Mouse (Mus musculus) frontal cortex, postnatal 25 days (tissue): Measurements from ENCODE around the gene Fgd6.

Source experiments
- DNase-seq, 2 experiments: peaks; one replicate each; pipeline ENCODE4 v3.0.0; 2022; ENCODE audit warnings: low spot score in 2 of 2

The Fgd6 gene

GRCm38 (mm10) chr10:94035658-94036374, at the start of gene Fgd6, which contains the start of gene Vezt:
TSS of gene Fgd6 (plus strand) at chr10:94036001.
TSS of gene Vezt (minus strand) at chr10:94035817.
- peak; percentile 93 to 98 for DNase-seq

DNA sequence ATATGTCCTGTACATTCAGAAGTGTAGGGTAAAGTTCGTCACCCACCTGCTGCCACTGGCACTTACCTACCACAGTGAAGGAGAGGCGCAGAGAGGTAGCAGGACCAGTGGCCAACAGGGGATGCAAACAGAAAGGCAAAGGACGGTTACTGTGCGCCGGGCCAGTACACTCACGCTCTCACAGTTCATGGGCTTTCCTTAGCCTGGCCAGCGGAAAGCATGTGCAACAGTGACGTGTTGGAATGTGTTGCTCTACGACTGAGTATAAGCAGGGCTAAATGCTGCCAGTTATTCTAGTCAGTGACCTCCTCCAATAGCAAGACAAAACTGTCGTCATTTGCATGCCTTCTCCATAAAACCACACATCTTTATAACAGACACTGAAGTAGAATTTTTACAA, 41.7 kb upstream of the Fgd6 start:
- no peak for DNase-seq

DNA sequence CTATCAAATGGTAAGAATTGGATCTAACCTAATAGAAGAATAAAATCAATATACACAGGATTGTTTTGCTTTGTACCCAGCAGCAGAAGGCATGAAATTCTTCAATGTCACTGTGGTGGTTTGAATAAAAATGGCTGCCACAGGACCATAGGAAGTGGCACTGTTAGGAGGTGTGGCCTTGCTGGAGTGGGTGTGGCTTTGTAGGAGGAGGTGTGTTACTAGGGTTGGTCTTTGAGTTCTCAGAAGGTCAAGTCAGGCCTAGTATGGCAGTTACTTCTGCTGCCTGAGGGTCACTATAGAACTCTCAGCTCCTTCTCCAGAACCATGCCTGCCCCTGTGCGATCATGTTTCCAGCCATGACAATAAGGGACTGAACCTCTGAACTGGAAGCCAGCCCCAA, 40.7 kb upstream of the Fgd6 start:
- no peak for DNase-seq

GRCm38 (mm10) chr10:93999357-93999756, 36.4 kb upstream of the Fgd6 start:
- no peak for DNase-seq

DNA sequence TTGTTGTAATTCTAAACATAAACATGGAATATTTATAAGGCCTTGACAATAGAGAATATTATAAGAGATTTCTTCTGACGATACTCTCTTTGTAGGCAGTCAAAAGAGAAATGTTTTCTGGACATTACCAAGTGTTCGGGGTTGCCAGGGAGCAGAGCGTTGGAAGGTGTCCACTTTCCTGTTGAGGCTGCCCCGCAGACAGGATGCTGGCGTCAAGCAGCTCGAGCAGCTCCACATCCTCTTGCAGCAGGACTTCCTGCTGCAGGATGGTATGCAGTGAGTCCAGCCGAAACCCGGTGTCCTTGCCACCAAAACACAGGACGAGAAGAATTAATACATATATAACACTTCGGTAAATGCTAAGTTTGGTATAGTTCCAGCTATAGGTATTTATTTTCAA, 35.6 kb upstream of the Fgd6 start:
- no peak for DNase-seq

GRCm38 (mm10) chr10:94008356-94008755, 27.4 kb upstream of the Fgd6 start:
- no peak for DNase-seq

GRCm38 (mm10) chr10:94009991-94010679, 25.7 kb upstream of the Fgd6 start:
- DNase-seq = no peak

DNA sequence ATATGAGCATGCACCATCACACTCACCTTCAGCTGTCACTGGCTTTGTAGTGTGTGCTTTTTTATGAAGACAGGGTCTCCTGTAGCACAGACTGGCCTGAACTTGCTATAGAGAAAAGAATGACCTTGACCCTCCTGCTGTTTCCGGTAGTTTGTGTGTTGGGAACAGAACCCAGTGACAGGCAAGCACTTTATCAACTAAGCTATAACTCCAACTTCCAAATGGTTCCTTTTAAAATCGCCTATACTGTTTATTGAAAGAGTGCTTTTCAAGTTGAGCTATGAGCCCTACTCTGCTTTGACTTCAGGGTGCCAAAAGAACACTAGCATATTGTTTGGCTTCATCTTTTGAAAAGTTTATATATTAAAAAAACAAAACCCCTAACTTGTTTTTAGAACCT, 24.8 kb upstream of the Fgd6 start:
- DNase-seq = no peak

- DNase-seq = peak; percentile 17 to 38
These were observed 22.6 kb upstream of the Fgd6 start for GRCm38 (mm10) chr10:94013196-94013595.

- DNase-seq = no peak
These were observed 21.6 kb upstream of the Fgd6 start for GRCm38 (mm10) chr10:94014200-94014599.

DNA sequence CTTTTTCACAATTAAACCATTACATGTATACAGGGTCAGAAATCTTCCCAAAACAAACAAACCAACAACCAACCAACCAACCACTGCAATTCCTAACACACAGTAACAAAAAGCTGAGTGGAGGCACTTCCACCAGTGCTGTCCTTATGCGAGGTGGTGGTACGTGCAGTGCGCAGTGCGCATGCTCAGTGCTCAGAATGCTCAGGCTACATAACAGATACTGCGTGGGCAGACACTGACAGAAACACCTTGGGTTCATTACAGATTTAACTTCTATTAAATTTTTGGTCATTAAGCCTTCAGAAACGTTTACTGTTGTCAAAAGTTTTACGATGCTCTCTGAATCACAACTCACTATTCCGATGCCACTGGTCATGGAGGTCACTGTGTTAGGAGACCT, 18.3 kb upstream of the Fgd6 start:
- no peak for DNase-seq

DNA sequence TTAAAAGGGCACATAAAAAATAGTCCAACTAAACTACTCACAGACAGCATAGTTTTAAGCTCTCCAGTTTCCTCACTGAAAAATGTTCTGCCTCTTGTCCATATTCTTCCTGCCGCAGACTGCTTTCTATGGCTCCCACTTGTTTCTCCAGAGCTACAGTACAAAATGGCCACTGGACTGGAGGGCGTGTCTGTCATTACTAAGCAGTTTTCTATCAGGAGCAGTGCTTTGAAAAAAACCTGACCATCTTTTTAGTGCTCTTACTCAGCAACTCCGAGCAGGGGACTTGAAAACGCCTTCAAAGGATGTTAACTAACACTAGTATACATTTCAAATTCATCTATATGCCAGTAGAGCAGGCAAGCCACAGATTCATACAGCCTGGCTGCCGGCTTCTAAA, 15.2 kb upstream of the Fgd6 start:
- no peak for DNase-seq

- DNase-seq = no peak
These were observed 14.7 kb upstream of the Fgd6 start for GRCm38 (mm10) chr10:94021059-94021458.

DNA sequence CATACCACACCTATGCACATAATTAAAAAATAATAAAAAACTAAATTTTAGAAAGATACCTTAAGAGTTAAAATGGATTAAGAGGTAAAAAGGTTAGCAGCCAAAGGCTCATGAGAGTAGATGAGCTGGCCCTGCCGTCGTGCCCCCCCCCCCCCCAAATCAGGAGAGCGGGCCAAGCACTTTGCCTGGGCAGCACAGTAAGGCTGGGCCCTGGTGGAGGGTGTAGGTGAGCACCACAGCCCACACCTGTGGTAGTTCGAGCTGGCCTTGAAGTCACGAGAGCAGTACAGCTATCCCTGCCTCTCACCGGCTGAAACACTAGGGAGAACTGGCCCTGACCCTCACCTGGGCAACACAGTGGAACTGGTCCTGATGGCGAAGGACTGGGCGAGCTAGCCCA, 10.7 kb upstream of the Fgd6 start:
- no peak for DNase-seq

- DNase-seq = no peak
These were observed 7.3 kb upstream of the Fgd6 start for GRCm38 (mm10) chr10:94028493-94028892.

DNA sequence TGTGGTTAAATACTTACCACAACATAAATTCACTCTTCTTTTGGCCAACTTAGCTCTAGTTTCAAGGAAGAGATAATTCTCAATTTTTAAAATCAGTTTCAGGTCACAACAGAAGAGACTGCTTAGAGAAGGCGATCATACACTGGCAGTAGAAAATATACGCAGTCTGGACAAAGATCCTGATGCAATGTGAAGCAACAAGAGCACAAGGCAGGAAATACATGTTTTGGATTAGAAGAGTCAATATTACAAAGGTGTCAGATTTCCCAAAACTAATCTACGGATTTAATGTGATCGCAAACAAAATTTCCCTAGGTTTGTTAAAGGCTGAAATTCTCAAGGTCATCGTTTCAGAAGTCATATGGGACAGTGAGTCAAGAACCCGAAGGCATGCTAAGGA, 4.6 kb upstream of the Fgd6 start:
- no peak for DNase-seq

DNA sequence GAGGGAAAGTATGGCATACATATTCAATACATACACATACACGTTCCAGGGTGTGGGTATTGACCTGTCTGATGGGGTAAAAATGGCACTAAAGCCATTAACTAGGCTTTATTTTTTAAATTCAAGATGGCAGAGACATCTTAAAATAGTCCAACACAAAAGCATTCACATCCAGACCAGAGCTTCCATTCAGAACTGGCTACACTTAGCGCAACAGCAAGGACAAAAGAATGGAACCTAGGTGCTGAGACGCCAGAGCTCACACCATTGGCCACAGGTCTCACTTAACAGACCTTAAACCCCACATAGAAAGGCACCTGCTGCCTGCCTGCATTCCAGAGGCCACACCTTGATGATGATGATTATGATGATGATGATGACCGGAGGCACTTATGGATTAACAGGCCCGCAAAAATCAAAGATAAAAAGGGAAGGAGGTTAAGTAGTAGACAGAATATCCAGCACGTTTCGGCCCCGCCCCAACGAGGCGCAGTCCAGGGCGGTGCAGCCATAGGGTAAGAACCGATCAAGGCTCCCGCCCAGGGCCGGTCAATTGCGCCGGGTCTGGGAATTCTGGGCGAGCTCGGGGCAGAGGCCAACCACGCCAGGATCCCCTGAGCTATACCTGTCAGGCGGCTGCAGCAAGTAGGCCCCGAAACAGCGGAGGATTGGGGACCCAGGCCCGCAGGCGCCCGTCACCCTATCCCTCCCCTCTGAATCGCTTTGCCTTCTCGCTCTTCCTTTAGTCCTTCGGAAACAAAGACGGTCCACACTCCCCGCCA, 734 bp upstream of the Fgd6 start:
- peak in 1 of 2 experiments; percentile 43 for DNase-seq

GRCm38 (mm10) chr10:94036375-94036758, 566 bp downstream of the Fgd6 start:
- DNase-seq = no peak

DNA sequence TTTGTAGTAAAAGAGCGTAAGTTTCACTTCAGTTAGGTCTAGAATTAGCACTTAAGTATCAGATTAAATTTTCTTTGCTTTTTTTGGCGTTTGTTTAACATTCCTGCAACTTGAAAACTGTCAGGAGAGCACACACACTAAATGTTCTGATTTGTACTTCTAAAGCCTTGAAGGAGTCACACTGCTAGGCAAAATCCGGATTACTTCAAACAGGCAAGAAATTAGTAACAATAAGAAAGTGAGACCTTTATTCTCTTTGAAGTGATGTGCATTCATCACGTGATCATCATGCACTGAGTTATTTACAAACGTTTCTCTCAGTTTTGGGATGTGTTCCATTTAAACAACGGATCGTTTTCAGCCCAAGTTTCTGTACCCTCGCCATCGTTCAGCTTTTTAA, 1.4 kb downstream of the Fgd6 start:
- no peak for DNase-seq

- no peak for DNase-seq
These were observed 1.8 kb downstream of the Fgd6 start for GRCm38 (mm10) chr10:94037596-94037995.

GRCm38 (mm10) chr10:94038366-94039260, 2.8 kb downstream of the Fgd6 start:
- no peak for DNase-seq

- DNase-seq = no peak
These were observed 8.1 kb downstream of the Fgd6 start for GRCm38 (mm10) chr10:94043908-94044307.
